Mouse (Mus musculus): ENCODE measurements around the gene 1700056E22Rik.

The 1700056E22Rik gene

DNA sequence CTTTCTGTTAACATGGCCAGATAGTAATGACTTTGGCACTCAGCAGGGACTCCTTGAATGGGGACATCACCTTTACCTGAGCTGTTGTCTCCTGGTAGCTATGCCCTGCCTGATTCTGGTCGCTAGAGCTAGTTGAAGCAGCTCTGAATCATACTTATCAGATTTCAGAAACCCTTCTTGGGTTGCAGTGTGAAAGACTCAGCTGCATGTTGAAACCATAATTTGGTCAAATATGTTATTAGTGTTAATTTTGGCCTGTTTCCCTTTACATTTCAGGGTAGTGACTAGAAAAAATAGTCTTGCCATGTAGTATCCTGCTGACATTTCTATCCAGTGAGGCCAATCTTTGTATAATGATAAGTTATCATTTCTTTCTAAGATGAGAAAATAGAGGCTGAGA, 17.2 kb upstream of the 1700056E22Rik start:
- no peak for DNase-seq (ENCODE audit: low read depth, low spot score)

DNA sequence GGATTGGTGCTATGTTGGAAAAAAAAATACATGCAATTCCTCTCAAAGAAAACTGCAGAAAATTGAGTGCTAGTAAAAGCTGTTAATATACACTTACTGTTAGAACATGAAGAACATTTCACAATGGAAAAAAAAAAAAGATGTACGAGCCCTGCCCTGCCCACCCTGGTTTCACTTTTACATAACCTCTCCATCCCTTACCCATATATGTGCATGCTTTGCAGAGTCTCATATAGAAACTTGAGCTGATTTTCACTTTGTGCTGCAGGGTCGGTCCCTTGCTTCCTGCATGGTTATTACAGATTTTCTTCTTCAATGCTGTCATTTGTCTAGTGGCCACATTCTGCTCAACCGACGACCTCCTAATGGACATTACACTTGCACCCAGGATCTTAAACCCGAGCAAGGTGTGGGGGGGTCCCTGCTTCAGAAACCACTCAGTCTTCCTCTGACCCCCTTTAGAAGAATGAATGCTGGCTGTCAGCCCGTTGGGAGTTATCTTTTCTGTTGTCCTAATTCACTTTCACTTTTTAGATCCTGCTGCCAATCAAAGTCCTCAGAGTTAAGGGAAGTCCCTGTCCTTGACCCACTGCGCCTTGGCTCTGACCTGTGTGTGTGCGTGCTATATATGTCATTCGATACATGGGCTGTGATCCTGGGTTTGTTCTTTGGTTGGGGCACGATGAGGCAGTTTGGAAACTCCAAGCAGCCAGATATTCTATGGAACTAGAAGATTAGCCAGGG, 14.7 kb upstream of the 1700056E22Rik start:
- DNase-seq (ENCODE audit: low read depth, low spot score): peak; percentile 83

DNA sequence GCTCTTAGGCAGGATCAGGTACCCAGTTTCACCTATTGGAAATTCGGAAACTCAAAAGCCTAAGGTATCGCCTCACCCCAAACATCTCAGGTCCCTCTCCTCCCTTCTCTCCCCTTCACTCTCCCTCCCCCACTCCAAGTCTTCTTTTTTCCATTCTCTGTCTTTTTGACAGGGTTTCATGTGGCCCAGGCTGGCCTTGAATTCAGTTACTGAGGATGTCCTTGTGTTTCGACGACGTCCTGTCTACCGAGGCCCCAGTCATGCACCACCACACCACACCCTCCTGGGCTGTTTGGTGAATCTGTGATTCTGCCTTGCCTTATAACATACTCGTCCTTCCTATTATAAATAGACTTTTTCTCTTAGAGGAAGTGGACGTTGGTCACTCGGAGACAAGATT, 13.7 kb upstream of the 1700056E22Rik start:
- peak; percentile 45 for DNase-seq (ENCODE audit: low read depth, low spot score)

DNA sequence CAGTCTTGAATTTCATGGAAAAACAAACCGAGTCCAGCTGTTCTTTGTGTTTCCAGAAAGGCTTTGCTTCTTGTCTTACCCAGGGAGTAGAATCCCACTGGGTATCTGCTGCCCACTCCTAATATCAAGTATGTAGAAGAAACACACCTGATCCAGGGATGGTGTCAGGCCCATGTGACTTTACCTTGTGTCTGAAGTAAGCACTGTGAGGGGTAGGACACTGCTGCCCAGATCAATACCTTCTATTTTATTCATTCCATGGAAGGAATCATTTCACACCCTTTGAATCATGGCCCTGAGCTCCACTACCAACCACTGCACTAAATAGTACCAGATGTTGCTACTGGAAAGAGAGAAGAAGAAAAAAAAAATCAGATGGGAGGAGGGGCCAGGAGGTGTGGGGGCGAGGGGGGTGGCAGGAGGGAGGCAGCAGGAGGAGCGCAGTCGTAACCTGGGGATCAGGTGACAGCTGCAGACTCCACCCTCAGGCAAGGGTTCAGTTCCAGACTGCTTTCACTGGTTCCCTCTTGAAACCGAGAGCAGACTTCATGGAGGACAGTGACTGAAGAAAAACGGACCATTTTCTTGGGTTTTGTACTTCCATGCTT, 12.1 kb upstream of the 1700056E22Rik start:
- DNase-seq (ENCODE audit: low read depth, low spot score): peak; percentile 81

DNA sequence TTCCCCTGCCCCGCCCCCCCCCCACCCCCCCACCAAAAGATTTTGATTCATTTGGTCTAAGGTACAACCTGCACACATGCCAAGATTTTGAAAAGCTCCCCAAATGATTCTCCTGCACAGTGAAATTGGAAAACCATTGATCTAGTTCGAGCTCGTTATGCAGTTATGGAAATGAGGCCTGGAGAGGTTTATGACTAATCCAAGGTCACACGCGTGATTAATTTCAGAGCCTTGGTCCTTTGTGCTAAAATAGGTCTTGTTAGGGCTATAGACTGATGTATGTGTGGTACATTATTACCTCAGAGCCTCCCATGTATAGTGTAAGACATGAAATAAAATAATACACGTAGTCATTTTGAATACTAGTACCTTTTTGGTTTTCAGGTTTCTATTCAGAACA, 9.3 kb upstream of the 1700056E22Rik start:
- DNase-seq (ENCODE audit: low read depth, low spot score): no peak

DNA sequence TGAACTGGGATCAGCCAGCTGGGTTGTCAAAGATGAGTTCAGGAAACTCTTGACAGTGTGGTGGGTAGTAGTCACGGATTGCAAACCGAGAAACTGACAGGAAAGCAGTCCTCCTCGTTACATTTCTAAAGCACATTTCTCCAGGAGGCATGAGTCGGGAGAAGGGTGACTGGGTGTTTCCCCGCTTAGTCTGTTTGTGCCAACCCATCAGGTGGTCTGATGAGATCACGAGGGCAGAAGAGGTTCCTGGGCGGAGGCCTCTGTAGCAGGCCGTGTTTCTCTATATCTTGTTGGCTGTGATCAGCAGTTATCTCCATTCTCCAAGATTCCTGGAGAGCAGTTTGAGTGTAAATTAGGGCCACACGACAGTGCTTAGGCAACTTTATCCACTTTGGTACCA, 8.6 kb upstream of the 1700056E22Rik start:
- no peak for DNase-seq (ENCODE audit: low read depth, low spot score)

DNA sequence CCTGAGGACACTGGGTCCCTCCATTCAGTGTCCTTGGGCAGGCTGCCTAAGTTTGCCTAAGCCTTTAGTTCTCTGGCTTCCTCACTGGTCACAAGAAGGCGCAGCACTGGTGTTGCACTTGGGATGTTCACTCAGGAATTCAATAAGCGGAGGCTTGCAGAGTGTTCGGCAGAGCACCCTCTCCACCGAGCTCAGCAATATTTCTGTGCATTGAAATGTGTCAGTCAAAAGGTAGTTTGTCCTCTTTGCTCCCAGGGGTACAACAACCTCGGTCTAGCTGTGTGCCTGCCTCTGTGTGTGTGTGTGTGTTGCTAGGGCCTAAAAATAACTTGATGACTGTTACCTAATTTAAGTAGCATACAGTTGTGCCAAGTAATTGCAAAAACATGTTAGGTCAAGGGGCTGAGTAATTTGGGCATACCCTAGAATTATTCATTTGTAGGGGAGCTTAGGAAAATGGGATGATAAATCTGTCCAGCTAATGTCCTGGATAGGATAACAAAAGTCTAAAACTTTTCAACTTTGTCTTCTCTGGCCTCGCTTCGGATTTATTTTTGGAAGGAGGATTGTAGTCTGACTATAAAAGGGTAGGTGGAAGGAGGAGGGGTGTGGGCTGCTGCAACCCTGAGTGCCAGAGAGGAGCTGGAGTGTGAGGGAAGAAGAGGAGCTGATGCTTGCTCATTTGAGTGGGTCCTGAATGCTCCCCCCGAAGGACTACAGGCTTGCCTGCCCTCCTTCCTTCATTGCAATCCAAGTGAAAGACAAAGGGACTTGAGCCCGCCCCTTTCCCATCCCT, 7.9 kb upstream of the 1700056E22Rik start:
- DNase-seq (ENCODE audit: low read depth, low spot score): no peak

DNA sequence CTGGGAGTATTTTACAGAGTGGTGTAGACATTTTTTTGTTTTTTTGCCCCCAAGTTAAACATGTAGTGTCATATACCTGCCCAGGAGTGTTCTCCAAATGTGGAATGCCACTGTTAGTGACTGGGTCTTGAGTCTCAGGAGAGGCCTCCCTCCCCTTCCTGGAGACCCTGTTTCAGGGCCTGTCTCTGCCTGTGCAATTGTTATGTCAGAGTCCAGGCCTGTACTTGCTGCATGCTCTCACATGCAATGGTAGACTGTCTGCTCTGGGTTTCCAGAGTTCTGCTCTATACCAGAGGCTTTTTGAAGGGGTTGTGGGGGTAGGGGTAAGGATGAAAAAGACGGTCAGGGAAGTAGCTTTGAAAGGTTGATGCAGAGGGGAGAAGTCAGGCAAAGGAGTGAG, 6.8 kb upstream of the 1700056E22Rik start:
- DNase-seq (ENCODE audit: low read depth, low spot score): no peak

DNA sequence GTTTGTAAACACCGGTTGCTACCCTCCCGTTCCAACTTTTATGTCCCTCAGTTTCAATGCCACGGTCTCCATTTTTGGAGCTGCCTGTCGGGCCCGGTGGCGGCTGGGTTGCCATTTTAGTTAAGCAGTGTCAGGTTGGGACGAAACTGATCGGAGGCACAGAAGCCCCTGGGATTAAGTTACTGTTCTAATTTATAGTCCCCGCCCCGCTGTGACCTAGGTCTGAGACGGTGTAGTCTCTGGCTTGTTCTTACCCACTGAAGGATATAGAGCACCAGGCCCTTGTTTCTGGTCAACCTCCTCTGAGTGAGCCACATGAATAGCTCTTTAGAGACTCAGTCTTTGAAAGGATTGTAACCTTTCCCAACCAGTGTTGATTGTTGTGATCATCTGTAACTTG, 6.1 kb upstream of the 1700056E22Rik start:
- DNase-seq (ENCODE audit: low read depth, low spot score): no peak

DNA sequence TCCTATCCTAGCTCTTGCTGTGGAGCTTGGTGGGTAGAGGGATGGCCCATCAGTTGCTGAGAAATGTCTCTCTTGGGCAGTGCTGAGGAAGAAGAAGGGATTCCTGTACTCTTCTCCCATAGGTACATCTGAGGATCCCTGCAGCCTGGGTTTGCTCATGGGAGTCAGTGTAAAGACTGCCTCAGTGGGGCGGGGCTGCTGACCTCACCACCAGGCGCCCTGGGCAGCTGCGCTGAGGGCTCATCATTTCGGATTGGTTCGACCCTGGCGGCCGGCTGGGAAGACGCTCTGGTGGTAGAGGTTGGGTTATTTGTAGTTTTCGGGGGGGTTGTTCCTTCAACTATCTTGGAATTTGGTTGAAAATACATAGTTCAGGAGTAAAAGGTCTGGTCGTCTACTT, 5.2 kb upstream of the 1700056E22Rik start:
- no peak for DNase-seq (ENCODE audit: low read depth, low spot score)

DNA sequence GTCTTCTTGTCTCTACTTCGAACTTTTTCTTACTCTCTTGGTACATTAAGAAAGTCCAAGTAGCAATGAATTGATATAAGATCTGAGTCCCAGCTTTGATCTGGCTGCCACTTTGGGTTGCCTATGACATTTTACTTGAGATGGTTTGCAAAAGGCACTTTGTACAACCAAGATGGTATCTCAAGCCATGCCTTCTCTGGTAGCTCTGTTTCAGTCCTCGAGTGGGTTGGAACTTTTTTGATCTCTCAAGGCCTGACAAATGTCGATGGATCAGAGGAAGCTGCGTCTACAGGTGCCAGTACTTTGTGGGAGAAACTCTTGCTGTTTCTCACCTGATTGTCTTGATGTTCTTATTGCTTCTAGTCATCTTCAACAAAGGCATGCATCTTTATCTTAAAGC, 3.7 kb upstream of the 1700056E22Rik start:
- DNase-seq (ENCODE audit: low read depth, low spot score): no peak

DNA sequence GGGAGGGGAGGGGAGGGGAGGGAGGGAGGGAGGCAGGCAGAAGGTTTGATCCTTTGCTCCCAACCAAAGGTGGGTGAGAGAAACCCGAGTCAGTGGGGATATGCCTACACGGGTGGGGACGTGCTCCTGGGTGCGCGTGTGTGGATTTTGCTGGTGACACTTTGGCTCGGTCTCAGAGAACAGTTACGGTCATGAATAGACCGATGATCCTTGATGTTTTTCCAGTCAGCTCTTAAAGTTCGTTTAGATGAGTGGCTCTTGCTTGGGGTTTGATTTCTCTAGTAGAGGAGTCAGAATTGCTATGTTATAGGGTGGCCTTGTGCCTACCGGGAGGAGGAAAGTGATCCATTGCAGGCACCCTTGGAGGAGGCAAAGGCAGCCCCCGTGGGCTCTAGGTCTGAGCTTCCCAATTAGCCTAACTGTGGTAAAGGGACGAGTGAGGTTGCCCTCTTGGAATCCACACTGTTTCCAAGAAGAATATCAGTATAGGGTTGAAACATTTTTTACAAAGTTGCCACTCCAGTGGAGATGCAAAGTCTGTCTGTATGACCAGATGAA, 1.3 kb upstream of the 1700056E22Rik start:
- peak; percentile 25 for DNase-seq (ENCODE audit: low read depth, low spot score)

DNA sequence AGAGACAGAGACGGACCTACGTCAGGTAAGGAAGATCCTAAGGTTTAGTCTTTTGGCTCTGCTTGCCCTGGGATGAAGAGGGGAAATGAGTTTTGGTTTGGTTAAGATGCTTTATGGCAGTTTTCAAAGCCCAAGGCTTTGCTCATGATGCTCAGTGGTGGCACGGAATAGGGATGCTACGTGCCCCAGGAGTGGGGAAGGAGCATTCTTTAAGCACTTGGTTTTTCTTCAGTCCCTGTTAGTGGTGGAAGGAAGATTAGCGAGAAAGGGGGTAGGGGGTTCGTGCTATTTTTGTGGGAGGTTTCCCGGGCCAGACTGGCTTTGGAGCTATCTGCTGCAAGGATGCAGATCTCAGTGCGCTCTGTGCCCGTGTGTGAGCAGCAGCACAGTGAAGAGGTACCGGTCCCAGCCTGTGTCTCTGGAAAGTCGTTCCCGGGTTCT, 660 bp upstream of the 1700056E22Rik start:
- DNase-seq (ENCODE audit: low read depth, low spot score): no peak

DNA sequence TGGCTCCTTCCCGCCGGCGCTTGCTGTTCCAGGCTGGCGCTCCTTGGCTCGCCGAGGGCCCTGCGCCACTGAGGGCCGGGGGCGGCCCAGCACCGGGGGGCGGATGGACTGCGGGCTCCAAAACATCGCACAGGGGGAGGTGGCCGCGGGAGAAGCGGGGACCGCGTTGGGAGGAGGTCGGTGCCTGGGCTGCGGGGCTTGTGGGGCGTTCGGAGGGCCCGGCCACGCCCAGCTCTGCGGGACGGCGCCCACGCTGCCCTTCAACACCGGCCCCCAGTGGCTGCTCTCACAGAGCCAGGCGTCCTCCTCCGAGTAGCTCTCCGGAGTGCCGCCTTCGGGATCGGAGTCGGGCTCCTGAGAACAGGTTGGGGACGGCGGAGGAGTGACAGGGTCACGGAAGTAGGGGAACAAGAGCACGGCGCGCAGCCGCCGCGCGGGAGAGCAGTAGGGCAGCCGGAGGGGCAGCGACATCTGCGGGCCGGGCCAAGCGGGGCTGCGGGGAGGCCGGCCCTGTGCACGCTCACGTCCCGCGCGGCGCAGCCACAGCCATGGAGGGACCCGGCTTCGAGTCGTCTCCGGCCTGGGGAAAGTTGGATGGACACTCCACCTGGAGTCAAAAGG, 601 bp downstream of the 1700056E22Rik start:
- peak; percentile 85 for DNase-seq (ENCODE audit: low read depth, low spot score)

DNA sequence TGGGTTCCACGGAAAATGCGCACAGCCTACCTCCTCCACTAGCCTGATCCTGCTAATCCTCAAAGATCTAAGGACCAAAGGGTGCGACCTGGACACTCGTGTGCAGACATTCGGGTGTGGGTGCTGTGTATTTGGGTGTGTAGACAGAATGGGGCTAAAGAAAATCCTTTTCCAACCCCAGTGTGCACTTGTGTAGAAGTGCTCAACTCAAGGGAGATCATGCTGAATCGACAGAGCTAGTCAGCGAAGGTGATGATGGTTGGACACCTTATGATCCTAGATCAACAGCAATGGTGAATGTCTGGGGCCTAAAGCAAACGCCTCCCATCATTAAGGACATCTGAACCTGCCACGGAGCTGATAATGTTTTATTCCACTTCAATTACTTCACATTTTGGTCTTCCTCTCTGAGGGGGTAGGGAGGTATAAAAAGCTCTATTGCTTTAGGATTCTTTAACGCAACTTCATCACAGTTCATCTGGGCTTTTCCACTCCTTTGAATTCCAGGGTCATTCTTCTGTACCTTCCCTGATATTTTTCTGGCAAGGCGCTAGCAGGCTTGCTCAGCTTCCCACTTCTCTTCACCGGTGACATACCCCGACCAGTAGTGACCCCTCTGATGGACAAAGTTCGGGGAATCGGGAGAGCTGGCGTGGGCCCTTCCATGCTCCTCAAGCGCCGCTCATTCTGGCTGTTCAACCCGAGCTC, 1.3 kb downstream of the 1700056E22Rik start:
- DNase-seq (ENCODE audit: low read depth, low spot score): no peak

DNA sequence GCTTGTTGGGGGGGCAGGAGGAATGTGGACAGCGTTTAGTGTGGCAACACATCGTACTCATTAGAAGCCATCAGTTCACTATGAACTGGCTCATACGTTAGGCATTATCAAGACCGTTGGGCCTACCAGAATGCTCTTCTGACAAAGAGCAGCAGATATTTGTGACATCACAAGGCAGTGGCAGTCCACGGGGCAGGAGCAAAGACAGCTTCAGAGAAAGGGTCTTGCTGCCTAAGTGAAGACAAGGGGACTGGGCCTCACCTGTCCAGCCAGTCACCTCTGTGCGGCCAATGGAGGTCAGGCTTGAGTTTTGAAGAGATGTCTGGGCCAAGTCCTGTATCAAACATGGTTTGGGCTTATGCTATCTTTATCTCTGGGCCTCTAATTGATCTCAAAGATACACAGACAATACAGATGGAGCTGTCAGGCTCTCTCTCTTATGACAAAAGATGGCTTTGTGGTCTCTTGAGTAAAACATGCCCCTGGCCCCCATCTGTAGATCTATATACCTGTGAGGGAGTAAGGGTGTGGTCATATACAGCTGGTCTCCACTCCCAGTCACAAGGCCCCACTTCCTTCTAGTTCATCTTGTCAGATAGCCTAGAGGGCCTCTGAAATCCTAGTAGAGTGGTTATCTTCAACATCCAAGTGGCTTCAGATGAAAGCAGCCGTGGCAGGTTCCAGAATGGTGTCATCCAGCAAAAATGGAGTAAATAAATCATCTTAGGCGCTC, 3.9 kb downstream of the 1700056E22Rik start:
- no peak for DNase-seq (ENCODE audit: low read depth, low spot score)

DNA sequence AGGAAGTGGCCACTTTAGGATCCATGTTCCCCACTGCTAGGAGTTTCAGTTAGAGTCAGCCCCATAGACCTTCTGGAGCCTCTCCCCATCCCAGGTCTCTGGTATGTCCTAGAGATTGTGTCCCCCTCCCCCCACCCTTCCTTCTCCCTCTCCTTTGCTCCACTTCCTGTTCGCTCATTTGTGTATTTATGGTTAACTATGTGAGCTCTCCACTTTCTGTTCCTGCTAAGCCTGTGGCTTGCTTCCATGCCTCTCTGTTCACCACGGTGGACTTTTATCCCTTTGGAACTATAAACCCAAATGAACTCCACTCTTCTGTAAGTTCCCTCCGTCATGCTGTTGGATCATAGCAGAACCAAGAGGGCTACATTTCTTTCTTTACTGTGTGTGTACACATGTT, 7.1 kb downstream of the 1700056E22Rik start:
- no peak for DNase-seq (ENCODE audit: low read depth, low spot score)

DNA sequence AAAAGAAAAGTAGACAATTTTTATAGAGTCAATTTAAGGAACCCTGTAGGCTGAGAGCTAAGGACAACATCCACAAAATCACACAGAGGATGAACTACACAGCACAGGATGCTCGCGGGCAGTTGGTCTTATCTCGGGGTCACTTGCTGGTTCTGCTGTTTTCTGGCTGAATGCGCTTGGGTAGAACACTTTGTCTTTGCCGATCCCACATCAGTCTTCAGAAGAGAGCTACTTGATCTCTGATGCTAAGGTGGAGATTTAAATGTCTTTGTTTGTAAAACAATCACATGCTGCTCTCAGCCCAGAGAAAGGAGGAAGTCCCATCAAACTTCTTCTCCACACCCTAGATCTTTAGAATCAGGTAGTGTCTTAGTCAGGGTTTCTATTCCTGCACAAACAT, 9.0 kb downstream of the 1700056E22Rik start:
- no peak for DNase-seq (ENCODE audit: low read depth, low spot score)

DNA sequence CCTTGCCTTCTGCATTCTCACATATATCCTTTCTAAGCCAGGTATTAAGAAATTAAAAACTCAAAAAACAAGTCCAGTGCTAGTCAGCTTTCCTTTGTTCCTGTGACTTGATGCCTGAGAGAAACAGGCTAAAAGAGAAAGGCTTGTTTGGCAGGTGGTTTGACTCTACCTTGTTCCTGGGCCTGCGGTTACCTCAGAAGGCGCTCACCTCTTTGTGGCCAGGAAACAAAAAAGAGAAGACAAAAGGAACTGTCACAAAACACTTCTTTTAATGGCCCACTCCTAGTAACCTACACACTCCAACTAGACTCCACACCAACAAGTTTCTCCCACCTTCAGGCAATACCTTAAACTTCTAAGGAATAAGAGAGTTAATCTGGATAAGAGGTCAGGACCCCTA, 9.5 kb downstream of the 1700056E22Rik start:
- no peak for DNase-seq (ENCODE audit: low read depth, low spot score)

DNA sequence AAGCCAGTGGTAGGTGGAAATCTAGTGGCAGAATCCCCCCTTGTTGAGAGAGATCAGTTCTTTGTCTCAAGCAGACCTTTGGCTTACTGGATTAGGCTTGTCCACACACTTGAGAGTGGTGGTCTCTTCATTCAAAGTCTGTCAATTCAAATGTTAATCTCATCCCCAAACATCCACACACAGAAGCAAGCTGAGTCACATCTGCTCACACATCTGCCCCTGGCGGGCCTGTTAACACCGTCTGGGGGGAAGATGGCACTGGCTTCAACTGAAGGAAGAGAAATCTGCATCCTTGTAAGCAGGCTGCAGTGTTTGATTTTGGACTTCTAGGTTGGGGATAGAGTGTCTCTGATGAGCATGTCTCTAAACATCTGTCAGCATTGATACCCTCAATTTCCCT, 10.1 kb downstream of the 1700056E22Rik start:
- no peak for DNase-seq (ENCODE audit: low read depth, low spot score)

DNA sequence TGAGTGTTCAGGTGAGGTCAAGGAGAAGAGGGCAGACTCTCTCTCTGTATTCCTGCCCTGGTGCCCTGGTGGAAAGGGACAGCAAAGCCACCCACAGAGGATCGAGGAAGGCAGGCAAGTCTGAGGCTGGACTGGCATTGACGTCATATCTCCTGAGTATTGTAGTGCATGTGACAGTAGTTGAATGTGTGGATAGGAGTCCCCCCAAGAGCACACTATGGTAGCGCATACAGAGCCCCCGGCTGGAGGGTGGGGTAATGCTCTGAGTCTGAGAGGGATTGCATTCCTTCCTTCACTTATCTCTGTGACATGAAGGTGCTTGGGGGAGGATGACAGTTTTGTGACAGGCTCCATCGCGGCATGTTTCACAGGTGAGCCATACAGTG, 14.4 kb downstream of the 1700056E22Rik start:
- no peak for DNase-seq (ENCODE audit: low read depth, low spot score)
